Comparison of ENCODE assay signal across 8 mouse cellular contexts in the genomic region with DNA sequence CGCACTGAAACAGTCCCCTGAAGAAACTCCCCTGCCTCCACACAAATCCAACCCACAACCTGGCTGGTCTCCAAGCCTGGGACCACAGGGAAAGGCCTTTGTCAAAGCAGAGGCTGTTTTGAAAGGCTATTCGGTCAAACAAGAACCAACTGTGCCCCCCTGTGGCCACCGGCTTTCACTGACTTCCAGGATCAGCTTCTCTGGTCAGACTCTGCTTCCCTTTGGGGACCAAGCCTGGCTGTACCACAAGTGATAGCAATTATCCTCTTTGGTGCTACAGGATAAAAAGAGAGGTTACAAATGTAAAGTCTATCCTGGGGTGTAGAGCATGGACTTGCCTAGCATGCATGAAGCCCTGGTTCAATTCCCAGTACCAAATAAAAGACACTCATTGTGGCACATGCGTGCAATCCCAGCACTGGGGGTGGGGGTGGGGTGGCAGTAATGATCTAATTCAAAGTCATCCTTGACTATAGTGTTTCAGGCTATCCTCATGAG.
DNase-seq lines count a peak whose midpoint lies in the region; ATAC-seq and TF ChIP-seq lines count a peak whose summit lies in the region.

No protein-coding gene starts in this region.

- H3K9ac ChIP-seq in heart, adult 2 months (ENCODE audit: low read depth, low read length), result no peak overlapping the region
- no peak overlapping the region for H3K9ac ChIP-seq in limb, embryonic 12.5 days (replicated peaks)

- 22% methylated on average over 4 of the region's 4 CpGs for WGBS in embryonic facial prominence, embryonic 10.5 days
- 19% methylated on average over 4 of the region's 4 CpGs for WGBS in heart, adult 2 months
- WGBS in limb, embryonic 12.5 days, result 28% methylated on average over 4 of the region's 4 CpGs

- peak; percentile 88 for TF ChIP-seq CTCF in heart, adult 2 months (IDR thresholded peaks at IDR 0.05)

- no peaks in the 10 kb centered on the region for H3K9me3 ChIP-seq in embryonic facial prominence, embryonic 10.5 days
- no peaks in the 10 kb centered on the region for H3K9me3 ChIP-seq in limb, embryonic 12.5 days

- TF ChIP-seq POLR2A in heart, adult 2 months (IDR thresholded peaks at IDR 0.05; ENCODE audit: insufficient read depth, low read depth, low read length), result no peak

- 0 out of 2 replicates have a peak, but pooled peaks have one; percentile 32 for TF ChIP-seq EP300 in heart, adult 2 months (IDR thresholded peaks at IDR 0.05; ENCODE audit: insufficient read depth, low read depth, low read length)

- intact Hi-C loops in heart, adult 2 months (cut with DNase I), result loop anchor here (1.0 to 2.0 kb wide), 3 partner anchors 719 to 998 kb away; no protein-coding TSS in a partner anchor

- H3K27ac ChIP-seq in embryonic facial prominence, embryonic 10.5 days (replicated peaks), result peak overlapping the region; percentile 80
- H3K27ac ChIP-seq in heart, adult 2 months, result peak overlapping the region; percentile 49
- H3K27ac ChIP-seq in limb, embryonic 12.5 days, result no peak overlapping the region

- peaks cover 9% of the 10 kb centered on the region for H3K36me3 ChIP-seq in embryonic facial prominence, embryonic 10.5 days (replicated peaks)
- no peaks in the 10 kb centered on the region for H3K36me3 ChIP-seq in heart, adult 2 months (ENCODE audit: control insufficient read depth, insufficient read depth, low read length)
- peaks cover 13% of the 10 kb centered on the region; the same call in 1 of the 2 replicates for H3K36me3 ChIP-seq in limb, embryonic 12.5 days

- peaks cover 17% of the 10 kb centered on the region for H3K4me1 ChIP-seq in embryonic facial prominence, embryonic 10.5 days
- H3K4me1 ChIP-seq in heart, adult 2 months (ENCODE audit: control insufficient read depth, insufficient read depth, low read length), result peaks cover 3% of the 10 kb centered on the region
- peaks cover 16% of the 10 kb centered on the region; the same call in 1 of the 2 replicates for H3K4me1 ChIP-seq in limb, embryonic 12.5 days (replicated peaks)

- no peaks in the 10 kb centered on the region for H3K79me2 ChIP-seq in heart, adult 2 months (replicated peaks; ENCODE audit: control insufficient read depth, insufficient read depth, low read length)

- H3K4me3 ChIP-seq in embryonic facial prominence, embryonic 10.5 days, result no peak overlapping the region
- H3K4me3 ChIP-seq in heart, adult 2 months, result no peak overlapping the region
- H3K4me3 ChIP-seq in limb, embryonic 12.5 days (replicated peaks), result no peak overlapping the region

- DNase-seq in CD4-positive, CD25-positive, alpha-beta regulatory T cell, adult 2 months (ENCODE audit: low read depth, low spot score), result peak; percentile 50
- peak; percentile 89 for DNase-seq in embryonic facial prominence, embryonic 10.5 days (ENCODE audit: low spot score)
- peak; percentile 83 to 84 for DNase-seq in heart, adult 2 months
- peak; percentile 80 for DNase-seq in kidney, adult 9 months
- peak; percentile 48 for DNase-seq in naive thymus-derived CD4-positive, alpha-beta T cell, adult 2 months (ENCODE audit: low read depth)
- DNase-seq in spleen, postnatal 4 days (ENCODE audit: low spot score in 2 of 2), result peak; percentile 72 to 84

- no peaks in the 10 kb centered on the region for H3K27me3 ChIP-seq in embryonic facial prominence, embryonic 10.5 days (replicated peaks; ENCODE audit: low read depth, poor library complexity, severe bottlenecking)
- H3K27me3 ChIP-seq in heart, adult 2 months (ENCODE audit: control insufficient read depth, insufficient read depth, low read length), result no peaks in the 10 kb centered on the region
- no peaks in the 10 kb centered on the region for H3K27me3 ChIP-seq in limb, embryonic 12.5 days

- ATAC-seq in CD4-positive, CD25-positive, alpha-beta regulatory T cell, adult 4 months, result no peak
- ATAC-seq in limb, embryonic 12.5 days (ENCODE audit: insufficient number of reproducible peaks, insufficient read depth, low FRiP score, low TSS enrichment, low read depth), result peak; percentile 67; the same call in 1 of the 2 replicates

- H3K4me2 ChIP-seq in limb, embryonic 12.5 days, result no peak overlapping the region
